10 mouse cellular contexts compared by ENCODE assay signal in genomic region chr5:134341321-134341720, GRCm38 (mm10). TPM values are rescaled to one million over a fixed set of nuclear protein-coding genes. Genes with fewer than 3 reads are reported as not detected.
DNase-seq lines count a peak whose midpoint lies in the region; ATAC-seq and TF ChIP-seq lines count a peak whose summit lies in the region.
"Had no signal": no experiment of that assay in that cellular context is flagged by ENCODE, and none has a peak within 500 bp of the region (broad histone marks: within the 10 kb centered on the region; RNA-seq: fewer than 3 reads in every experiment).

No protein-coding gene starts in this region.

- H3K27me3 ChIP-seq in limb, embryonic 14.5 days (ENCODE audit: control insufficient read depth, insufficient read depth, low read length), result no peaks in the 10 kb centered on the region
- H3K27me3 ChIP-seq in limb, embryonic 10.5 days (ENCODE audit: low read depth, poor library complexity, severe bottlenecking), result no peaks in the 10 kb centered on the region
- H3K27me3 ChIP-seq: lung, embryonic 15.5 days; stomach, embryonic 15.5 days had no signal

- no peaks in the 10 kb centered on the region for H3K9me3 ChIP-seq in limb, embryonic 14.5 days (ENCODE audit: control insufficient read depth, low read length)
- no peaks in the 10 kb centered on the region for H3K9me3 ChIP-seq in limb, embryonic 10.5 days (replicated peaks)
- H3K9me3 ChIP-seq: lung, embryonic 15.5 days; stomach, embryonic 15.5 days had no signal

- TF ChIP-seq POLR2A in limb, embryonic 14.5 days (IDR thresholded peaks at IDR 0.05; ENCODE audit: borderline replicate concordance, extremely low read depth, insufficient read depth, insufficient read length), result no peak

- no peak overlapping the region for H3K9ac ChIP-seq in limb, embryonic 14.5 days (ENCODE audit: low read depth, low read length, severe bottlenecking)
- H3K9ac ChIP-seq: lung, embryonic 15.5 days; stomach, embryonic 15.5 days had no signal

- ATAC-seq in limb, embryonic 14.5 days (ENCODE audit: low FRiP score, low read depth), result no peak
- 0 out of 2 replicates have a peak, but pooled peaks have one; percentile 30 for ATAC-seq in megakaryocyte, adult 5-6 weeks (ENCODE audit: poor library complexity, severe bottlenecking)
- ATAC-seq in frontal cortex, adult (ENCODE audit: low TSS enrichment), result no peak

- H3K36me3 ChIP-seq in limb, embryonic 14.5 days (ENCODE audit: control insufficient read depth, insufficient read depth, low read length), result no peaks in the 10 kb centered on the region
- no peaks in the 10 kb centered on the region for H3K36me3 ChIP-seq in limb, embryonic 10.5 days
- H3K36me3 ChIP-seq: lung, embryonic 15.5 days; stomach, embryonic 15.5 days had no signal

- H3K4me1 ChIP-seq in limb, embryonic 14.5 days (ENCODE audit: control insufficient read depth, insufficient read depth, low read length), result no peaks in the 10 kb centered on the region
- H3K4me1 ChIP-seq in limb, embryonic 10.5 days, result no peaks in the 10 kb centered on the region
- H3K4me1 ChIP-seq: lung, embryonic 15.5 days; stomach, embryonic 15.5 days had no signal

- no peak overlapping the region for H3K4me2 ChIP-seq in limb, embryonic 14.5 days (replicated peaks; ENCODE audit: low read depth, low read length, severe bottlenecking)
- H3K4me2 ChIP-seq: lung, embryonic 15.5 days; stomach, embryonic 15.5 days had no signal

- DNase-seq in cerebellum, postnatal 10 days, result peak; percentile 48 to 61
- DNase-seq in cerebellum, postnatal 4 days (ENCODE audit: low spot score in 2 of 2), result no peak
- DNase-seq in limb, embryonic 14.5 days (ENCODE audit: low spot score), result peak; percentile 74
- no peak for DNase-seq in limb, embryonic 10.5 days (ENCODE audit: low spot score)
- DNase-seq in NIH3T3 (ENCODE audit: low read depth), result peak; percentile 74
- no peak for DNase-seq in cerebellum, adult 9-10 months

- no peak overlapping the region for H3K4me3 ChIP-seq in limb, embryonic 14.5 days (replicated peaks; ENCODE audit: low read length)
- no peak overlapping the region for H3K4me3 ChIP-seq in limb, embryonic 10.5 days
- H3K4me3 ChIP-seq: lung, embryonic 15.5 days; stomach, embryonic 15.5 days had no signal

- H3K27ac ChIP-seq in limb, embryonic 14.5 days (replicated peaks; ENCODE audit: low read depth, low read length), result no peak overlapping the region
- no peak overlapping the region for H3K27ac ChIP-seq in limb, embryonic 10.5 days
- H3K27ac ChIP-seq: lung, embryonic 15.5 days; stomach, embryonic 15.5 days had no signal

- WGBS in limb, embryonic 14.5 days, result 67% methylated on average over 10 of the region's 10 CpGs
- WGBS in limb, embryonic 10.5 days, result 80% methylated on average over 10 of the region's 10 CpGs

RNA-seq across cellular contexts. Expression of gene Gtf2i, which starts 26.8 kb away (rescaled TPM):
- 186 and 190 TPM in 2 replicates for polyA plus RNA-seq in limb, embryonic 14.5 days (2012; rRNA removed)
- 169 and 195 TPM in 2 replicates for polyA plus RNA-seq in limb, embryonic 14.5 days (2014; fragmentation: Nextera tagmentation; extraction: Ambion mirVana)
- 180 and 204 TPM in 2 replicates for polyA plus RNA-seq in limb, embryonic 10.5 days (2016; fragmentation: Nextera tagmentation; extraction: Ambion mirVana)
- total RNA-seq in megakaryocyte, adult 5-6 weeks (2015), result 24.8 and 31.2 TPM in 2 replicates
- 15.5 and 23.6 TPM in 2 replicates for total RNA-seq in megakaryocyte, adult 5-6 weeks (2017)

Comparison
In these comparisons a context has a peak if more than half of its experiments do, and no peak if none do; other contexts are left out.
1. DNase-seq: peak in cerebellum, postnatal 10 days (2 of 2), limb, embryonic 14.5 days (single experiment) and NIH3T3 (single experiment); none in cerebellum, postnatal 4 days (0 of 2), limb, embryonic 10.5 days (single experiment) and cerebellum, adult 9-10 months (single experiment).